Comparison of ENCODE assay signal across 25 mouse cellular contexts in genomic region chr13:57402386-57402785, GRCm38 (mm10).
"Had no signal": no experiment of that assay in that cellular context is flagged by ENCODE, and none has a peak within 500 bp of the region (broad histone marks: within the 10 kb centered on the region; RNA-seq: fewer than 3 reads in every experiment).

No protein-coding gene starts in this region.

- H3K4me1 ChIP-seq: embryonic facial prominence, embryonic 10.5 days; embryonic facial prominence, embryonic 12.5 days; embryonic facial prominence, embryonic 13.5 days; embryonic facial prominence, embryonic 15.5 days; forebrain, embryonic 10.5 days; forebrain, embryonic 12.5 days; forebrain, embryonic 13.5 days; forebrain, embryonic 15.5 days had no signal

- H3K36me3 ChIP-seq: embryonic facial prominence, embryonic 10.5 days; embryonic facial prominence, embryonic 12.5 days; embryonic facial prominence, embryonic 13.5 days; embryonic facial prominence, embryonic 15.5 days; forebrain, embryonic 10.5 days; forebrain, embryonic 12.5 days; forebrain, embryonic 15.5 days had no signal

- H3K9me3 ChIP-seq: embryonic facial prominence, embryonic 10.5 days; embryonic facial prominence, embryonic 12.5 days; embryonic facial prominence, embryonic 13.5 days; embryonic facial prominence, embryonic 15.5 days; forebrain, embryonic 10.5 days; forebrain, embryonic 12.5 days; forebrain, embryonic 13.5 days; forebrain, embryonic 15.5 days had no signal

- H3K4me3 ChIP-seq: embryonic facial prominence, embryonic 10.5 days; embryonic facial prominence, embryonic 12.5 days; embryonic facial prominence, embryonic 13.5 days; embryonic facial prominence, embryonic 15.5 days; erythroblast, embryonic 14.5 days; forebrain, embryonic 10.5 days; forebrain, embryonic 12.5 days; forebrain, embryonic 13.5 days; forebrain, embryonic 15.5 days; gastrocnemius, adult 2 months had no signal

- H3K9ac ChIP-seq: embryonic facial prominence, embryonic 12.5 days; embryonic facial prominence, embryonic 13.5 days; embryonic facial prominence, embryonic 15.5 days; forebrain, embryonic 12.5 days; forebrain, embryonic 13.5 days; forebrain, embryonic 15.5 days; forebrain, postnatal 0 days had no signal

- H3K27ac ChIP-seq: embryonic facial prominence, embryonic 10.5 days; embryonic facial prominence, embryonic 12.5 days; embryonic facial prominence, embryonic 13.5 days; embryonic facial prominence, embryonic 15.5 days; forebrain, embryonic 10.5 days; forebrain, embryonic 12.5 days; forebrain, embryonic 13.5 days; forebrain, embryonic 15.5 days; gastrocnemius, adult 2 months had no signal

- DNase-seq: cerebellum, adult 2 months; cerebellum, adult 8-10 months; cerebellum, adult 9-10 months; cerebellum, adult 9-11 months; cerebellum, postnatal 10 days; cerebellum, postnatal 14 days; cerebellum, postnatal 25 days; cerebellum, postnatal 36 days; embryo, embryonic 11 days; forebrain, postnatal 0 days; gastrocnemius, adult 2 months; gastrocnemius, postnatal 10 days; gastrocnemius, postnatal 14 days; gastrocnemius, postnatal 25 days; gastrocnemius, postnatal 36 days; heart, adult 18-20 months had no signal

- H3K27me3 ChIP-seq: embryonic facial prominence, embryonic 12.5 days; embryonic facial prominence, embryonic 13.5 days; embryonic facial prominence, embryonic 15.5 days; forebrain, embryonic 12.5 days; forebrain, embryonic 13.5 days; forebrain, embryonic 15.5 days had no signal
